Mouse (Mus musculus): ENCODE results near the gene Knl1. TPM values are rescaled to one million over a fixed set of nuclear protein-coding genes. Genes with fewer than 3 reads are reported as not detected.

Knl1 gene
- total and polyA plus RNA-seq, 3 experiments = 18.6 to 160 (median 23.2) TPM

GRCm38 (mm10) chr2:119025239-119025616 lies 21.7 kb upstream of the Knl1 start:
- Histone ChIP-seq H3K36me3 (ENCODE audit: control insufficient read depth in 1 of 2, insufficient read depth in 2 of 2, low read length in 2 of 2) (peaks cover 0 to 36% of the 10 kb centered on the region in 2 experiments), H3K27me3 (ENCODE audit: control insufficient read depth in 1 of 2, insufficient read depth in 2 of 2, low read length in 2 of 2) (no peaks in the 10 kb centered on the region), H3K9me3 (replicated peaks; ENCODE audit: insufficient read depth, low read length) (no peaks in the 10 kb centered on the region), H3K4me1 (ENCODE audit: control insufficient read depth in 1 of 2, insufficient read depth in 2 of 2, low read length in 2 of 2) (peaks cover 7 to 23% of the 10 kb centered on the region in 2 experiments), H3K9ac (ENCODE audit: control insufficient read depth, low read depth, low read length, poor library complexity, severe bottlenecking) (peak overlapping the region; percentile 39), H3K79me2 (ENCODE audit: control insufficient read depth, insufficient read depth, low read length, poor library complexity) (peaks cover 7% of the 10 kb centered on the region), H3K27ac (ENCODE audit: control insufficient read depth, low read depth, low read length) (peak overlapping the region; percentile 95), H3K4me3 (ENCODE audit: control insufficient read depth in 1 of 2, insufficient read depth in 1 of 2, low read depth in 2 of 2, low read length in 2 of 2) (peak overlapping the region in 1 of 2 experiments; percentile 10; a peak in 1 of 4 replicates)
- DNase-seq (ENCODE audit: low read depth, low spot score) = peak; percentile 52
- TF ChIP-seq POLR2AphosphoS2 (IDR thresholded peaks at IDR 0.05; ENCODE audit: low read length) (no peak), TBP (IDR thresholded peaks at IDR 0.05; ENCODE audit: low read depth, low read length) (peak; percentile 79), USF2 (IDR thresholded peaks at IDR 0.05; ENCODE audit: borderline replicate concordance in 1 of 2, insufficient read depth in 1 of 2, low read depth in 1 of 2, low read length in 2 of 2) (no peak), RCOR1 (IDR thresholded peaks at IDR 0.05; ENCODE audit: low read depth, low read length) (no peak), ETS1 (IDR thresholded peaks at IDR 0.05; ENCODE audit: low read depth, low read length) (no peak), MYB (IDR thresholded peaks at IDR 0.05; ENCODE audit: low read depth, low read length) (no peak), MAZ (IDR thresholded peaks at IDR 0.05; ENCODE audit: low read depth, low read length) (no peak), GABPA (IDR thresholded peaks at IDR 0.05; ENCODE audit: low read depth, low read length) (no peak), E2F4 (IDR thresholded peaks at IDR 0.05; ENCODE audit: borderline replicate concordance, low read depth, low read length) (no peak)

DNA sequence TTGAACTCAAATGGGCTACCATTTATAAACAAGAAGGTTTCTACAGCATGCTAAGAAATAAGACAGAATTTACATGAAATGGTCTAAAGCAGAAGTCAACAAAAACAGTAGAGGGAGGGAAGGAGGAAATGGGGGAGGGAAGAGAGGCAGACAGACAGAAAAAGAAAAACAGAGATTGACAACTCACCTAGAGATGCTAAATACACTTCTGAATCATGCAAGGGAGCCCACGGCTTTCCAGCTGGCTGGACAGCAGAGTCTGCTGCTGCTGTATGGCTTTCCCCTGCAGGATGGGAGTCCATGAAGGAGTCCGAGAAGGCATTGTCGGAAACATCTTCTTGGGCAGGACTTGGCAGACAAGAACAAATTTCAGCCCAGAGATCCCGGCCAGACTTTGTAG lies 20.0 kb upstream of the Knl1 start:
- Histone ChIP-seq H3K4me3 (ENCODE audit: control insufficient read depth in 1 of 2, insufficient read depth in 1 of 2, low read depth in 2 of 2, low read length in 2 of 2) (no peak overlapping the region), H3K9me3 (replicated peaks; ENCODE audit: insufficient read depth, low read length) (no peaks in the 10 kb centered on the region), H3K36me3 (ENCODE audit: control insufficient read depth in 1 of 2, insufficient read depth in 2 of 2, low read length in 2 of 2) (peaks cover 0 to 36% of the 10 kb centered on the region in 2 experiments), H3K27ac (ENCODE audit: control insufficient read depth, low read depth, low read length) (no peak overlapping the region), H3K4me1 (ENCODE audit: control insufficient read depth in 1 of 2, insufficient read depth in 2 of 2, low read length in 2 of 2) (peaks cover 7 to 23% of the 10 kb centered on the region in 2 experiments), H3K79me2 (ENCODE audit: control insufficient read depth, insufficient read depth, low read length, poor library complexity) (peaks cover 7% of the 10 kb centered on the region), H3K27me3 (ENCODE audit: control insufficient read depth in 1 of 2, insufficient read depth in 2 of 2, low read length in 2 of 2) (no peaks in the 10 kb centered on the region), H3K9ac (ENCODE audit: control insufficient read depth, low read depth, low read length, poor library complexity, severe bottlenecking) (no peak overlapping the region)
- TF ChIP-seq TCF12 (IDR thresholded peaks at IDR 0.05; ENCODE audit: low read depth, low read length) = no peak
- TF ChIP-seq UBTF (IDR thresholded peaks at IDR 0.05; ENCODE audit: borderline replicate concordance, insufficient read depth, low read depth, low read length) = no peak
- TF ChIP-seq TAL1 (IDR thresholded peaks at IDR 0.05; ENCODE audit: low read length) = no peak
- no peak for DNase-seq (ENCODE audit: low read depth, low spot score)

- Histone ChIP-seq H3K27me3 (ENCODE audit: control insufficient read depth in 1 of 2, insufficient read depth in 2 of 2, low read length in 2 of 2) (no peaks in the 10 kb centered on the region), H3K4me3 (ENCODE audit: control insufficient read depth in 1 of 2, insufficient read depth in 1 of 2, low read depth in 2 of 2, low read length in 2 of 2) (peak within 1 kb of the TSS; percentile 89 to 98), H3K79me2 (ENCODE audit: control insufficient read depth, insufficient read depth, low read length, poor library complexity) (peaks cover 7% of the 10 kb centered on the region), H3K27ac (ENCODE audit: control insufficient read depth, low read depth, low read length) (peak within 1 kb of the TSS; percentile 10), H3K9ac (ENCODE audit: control insufficient read depth, low read depth, low read length, poor library complexity, severe bottlenecking) (peak within 1 kb of the TSS; percentile 65), H3K9me3 (replicated peaks; ENCODE audit: insufficient read depth, low read length) (no peaks in the 10 kb centered on the region), H3K4me1 (ENCODE audit: control insufficient read depth in 1 of 2, insufficient read depth in 2 of 2, low read length in 2 of 2) (peaks cover 7 to 21% of the 10 kb centered on the region in 2 experiments), H3K36me3 (ENCODE audit: control insufficient read depth in 1 of 2, insufficient read depth in 2 of 2, low read length in 2 of 2) (peaks cover 0 to 29% of the 10 kb centered on the region in 2 experiments; a peak in 3 of 4 replicates)
- DNase-seq (ENCODE audit: low read depth, low spot score) = peak; percentile 94
- TF ChIP-seq NELFE (IDR thresholded peaks at IDR 0.05; ENCODE audit: low read depth, low read length) (peak; percentile 71), TBP (IDR thresholded peaks at IDR 0.05; ENCODE audit: low read depth, low read length) (peak; percentile 29; the same call in 1 of the 2 replicates), MAZ (IDR thresholded peaks at IDR 0.05; ENCODE audit: low read depth, low read length) (no peak), JUND (IDR thresholded peaks at IDR 0.05; ENCODE audit: low read depth, low read length) (no peak), GATA1 (IDR thresholded peaks at IDR 0.05; ENCODE audit: low read depth, low read length) (no peak), GABPA (IDR thresholded peaks at IDR 0.05; ENCODE audit: low read depth, low read length) (no peak), MXI1 (IDR thresholded peaks at IDR 0.05; ENCODE audit: low read depth, low read length) (peak; percentile 53; the same call in 1 of the 2 replicates), POLR2AphosphoS2 (IDR thresholded peaks at IDR 0.05; ENCODE audit: low read length) (peak; percentile 64; the same call in 1 of the 2 replicates), ZC3H11A (IDR thresholded peaks at IDR 0.05; ENCODE audit: low read depth, low read length) (no peak), ETS1 (IDR thresholded peaks at IDR 0.05; ENCODE audit: low read depth, low read length) (no peak), POLR2A (IDR thresholded peaks at IDR 0.05; ENCODE audit: control insufficient read depth in 1 of 2, insufficient read depth in 1 of 2, low read depth in 1 of 2, low read length in 2 of 2, poor library complexity in 1 of 2) (peak in 1 of 2 experiments; percentile 75; a peak in 2 of 4 replicates), CHD1 (IDR thresholded peaks at IDR 0.05; ENCODE audit: low read depth, low read length) (no peak), MAFK (IDR thresholded peaks at IDR 0.05; ENCODE audit: borderline replicate concordance, low read depth, low read length) (no peak), SIN3A (IDR thresholded peaks at IDR 0.05; ENCODE audit: low read length) (peak; percentile 78), ELF1 (IDR thresholded peaks at IDR 0.05; ENCODE audit: low read depth, low read length) (peak; percentile 65), NRF1 (IDR thresholded peaks at IDR 0.05; ENCODE audit: insufficient read depth, low read depth, low read length, poor library complexity, severe bottlenecking) (no peak), TCF12 (IDR thresholded peaks at IDR 0.05; ENCODE audit: low read depth, low read length) (peak; percentile 29; the same call in 1 of the 2 replicates), E2F4 (IDR thresholded peaks at IDR 0.05; ENCODE audit: borderline replicate concordance, low read depth, low read length) (no peak)
These were observed 17.9 kb upstream of the Knl1 start, which contains the start of gene Ccdc32 for GRCm38 (mm10) chr2:119028941-119029551. Gene Ccdc32, minus strand, starts transcription at chr2:119029393.
